Mouse (Mus musculus) layer of hippocampus, postnatal 10 days (tissue): ENCODE measurements around the gene Bcorl1. TPM values are rescaled to one million over a fixed set of nuclear protein-coding genes. Genes with fewer than 3 reads are reported as not detected.
"Not testable (repeated sequence)": the region's sequence is repeated elsewhere in the genome, so short reads cannot be mapped to it uniquely, and the experiment has no call there.

ENCODE experiments used
- DNase-seq, 2 experiments: peaks; one replicate each; pipeline ENCODE4 v3.0.0; 2021; ENCODE audit warnings: low spot score in 2 of 2
- total RNA-seq, 2 experiments: library from RNA; stranded (reverse); gene quantifications; 2 replicates each; pipeline ENCODE4 v1.2.3; 2021

Bcorl1 gene
- total RNA-seq, 2 experiments from 2014 or later, result 17.6 to 19.6 TPM

DNA sequence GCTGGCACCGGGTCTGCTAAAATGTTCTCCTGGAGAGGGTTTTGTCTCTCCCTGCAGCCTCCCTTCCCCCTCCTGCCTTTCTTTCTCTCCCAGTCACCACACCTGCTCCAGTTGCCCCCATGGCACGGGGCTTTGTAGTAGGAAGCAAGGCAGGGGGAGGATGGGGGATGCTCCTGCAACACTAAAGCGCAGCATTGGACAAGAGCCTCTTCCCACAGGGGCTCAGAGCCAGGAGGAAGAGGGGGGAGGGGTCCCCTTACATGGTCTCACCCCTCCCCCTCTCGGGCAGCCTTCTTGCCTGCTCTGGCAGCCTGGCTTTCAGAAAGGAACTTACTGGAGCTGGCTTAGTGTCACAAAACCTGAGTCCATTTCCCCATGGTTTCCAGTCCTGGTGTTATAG is 44.8 kb downstream of the Bcorl1 start:
- no peak for DNase-seq

DNA sequence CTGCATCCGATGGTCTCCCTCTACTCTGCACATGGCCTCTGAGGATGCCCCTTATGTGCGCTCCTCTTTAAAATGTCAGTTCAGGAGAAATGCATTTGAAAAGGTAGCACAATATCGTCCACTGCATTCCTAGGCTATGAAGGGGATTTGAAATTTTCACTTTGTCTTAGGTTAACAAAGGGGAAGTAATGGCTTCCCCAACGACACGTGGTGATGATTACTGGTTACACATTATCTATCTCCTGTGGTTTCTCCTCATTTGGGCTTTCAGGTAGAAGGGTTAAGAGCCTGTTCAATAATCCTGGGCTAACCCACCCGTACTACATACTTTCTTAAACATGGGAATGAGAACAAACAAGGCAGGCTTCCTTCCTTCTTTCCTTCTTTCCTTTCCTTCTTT is 48.2 kb downstream of the Bcorl1 start:
- DNase-seq, result no peak

DNA sequence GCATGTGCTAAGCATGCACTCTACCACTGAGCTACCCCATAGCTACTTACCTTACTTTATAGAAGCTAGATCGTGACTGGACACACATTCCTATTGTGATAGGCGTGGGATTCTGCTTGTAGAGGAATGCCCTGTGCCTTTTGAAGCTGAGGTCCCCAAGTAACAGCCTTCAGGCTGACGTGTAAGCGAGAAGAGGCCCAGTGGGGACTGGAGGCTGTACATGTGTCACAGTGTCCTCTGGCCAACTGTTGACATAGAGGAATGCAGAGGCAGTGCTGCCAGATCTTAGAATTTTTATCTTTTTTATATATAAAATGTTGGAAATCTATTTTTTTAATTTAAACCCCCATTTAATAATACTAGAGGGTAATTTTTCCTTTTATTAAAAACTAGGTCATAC is 58.8 kb downstream of the Bcorl1 start:
- DNase-seq, result no peak

DNA sequence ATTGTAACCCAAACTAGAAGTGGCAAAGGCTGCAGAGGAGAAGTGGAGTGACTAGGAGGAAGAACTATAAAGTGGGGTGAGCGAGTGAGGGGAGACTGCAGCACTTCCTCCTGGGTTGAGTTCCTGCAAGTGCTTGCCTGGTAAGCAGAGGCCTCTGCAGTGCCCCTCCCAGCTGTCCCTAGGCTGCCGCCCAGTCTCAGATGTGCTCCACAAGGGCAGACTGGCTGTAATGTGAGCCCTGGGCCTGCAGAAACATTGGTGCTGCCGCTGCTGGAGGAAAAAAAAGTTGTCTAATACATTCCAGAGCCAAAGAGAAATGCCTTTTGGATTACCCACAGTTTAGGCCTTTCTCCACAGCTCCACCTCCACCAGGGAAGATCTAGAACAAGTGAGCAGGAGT is 64.0 kb downstream of the Bcorl1 start:
- DNase-seq, result no peak

DNA sequence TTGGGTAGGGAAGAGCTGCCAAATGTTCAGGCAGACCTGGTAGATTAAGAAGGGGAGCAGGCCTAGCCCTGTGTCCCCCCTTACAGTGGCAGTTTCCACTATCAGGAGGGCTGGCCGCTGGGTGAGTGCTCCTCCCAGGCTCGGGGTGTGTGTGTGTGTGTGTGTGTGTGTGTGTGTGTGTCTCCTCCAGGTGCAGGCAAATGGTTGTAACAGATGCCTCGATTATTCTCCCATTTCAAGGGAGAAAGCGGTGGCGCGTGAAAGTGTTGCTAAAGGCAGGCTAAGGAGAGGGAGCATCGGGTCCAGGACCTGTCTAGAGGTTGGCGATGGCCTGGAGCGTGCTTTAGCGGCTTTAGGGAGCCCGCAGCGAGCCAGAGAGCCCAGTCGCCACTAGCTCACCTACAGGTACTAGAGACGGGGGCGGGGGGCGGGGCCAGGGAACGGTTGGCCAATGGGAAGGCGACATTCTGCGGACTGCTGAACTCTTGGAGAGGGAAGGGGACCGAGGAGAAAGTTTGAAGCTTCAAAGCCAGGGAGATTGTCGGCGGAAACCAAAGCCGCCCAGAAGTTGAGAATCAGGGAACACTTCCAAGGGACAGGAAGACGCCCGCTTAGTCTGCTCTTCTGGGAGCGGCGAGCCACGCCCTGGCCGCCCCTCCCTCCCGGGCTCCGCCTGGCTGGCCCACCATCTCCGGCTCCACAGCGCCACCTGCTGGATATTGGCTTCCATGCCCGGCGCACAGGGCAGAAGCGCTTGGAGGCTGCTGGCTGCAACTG is 68.6 kb downstream of the Bcorl1 start:
- peak; percentile 86 to 91 for DNase-seq

DNA sequence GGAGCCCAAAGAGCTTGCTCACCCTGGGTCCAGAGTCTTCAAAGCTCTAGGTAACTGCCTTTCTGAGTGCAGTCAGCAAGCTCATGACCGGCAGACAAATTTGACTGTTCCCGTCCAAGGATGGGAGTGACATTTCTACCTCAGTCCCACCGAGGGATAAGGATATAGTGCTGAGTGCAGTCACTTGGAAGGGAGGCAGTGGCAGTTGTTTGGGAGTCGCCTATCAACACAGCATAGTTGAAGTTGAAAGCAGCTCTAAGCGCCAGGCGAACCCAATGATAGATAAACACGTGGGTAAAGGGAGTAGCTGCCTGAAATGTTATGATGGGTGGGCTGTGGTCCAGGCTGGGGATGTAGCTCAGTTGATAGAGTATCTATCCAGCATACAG is 69.2 kb downstream of the Bcorl1 start:
- no peak for DNase-seq

DNA sequence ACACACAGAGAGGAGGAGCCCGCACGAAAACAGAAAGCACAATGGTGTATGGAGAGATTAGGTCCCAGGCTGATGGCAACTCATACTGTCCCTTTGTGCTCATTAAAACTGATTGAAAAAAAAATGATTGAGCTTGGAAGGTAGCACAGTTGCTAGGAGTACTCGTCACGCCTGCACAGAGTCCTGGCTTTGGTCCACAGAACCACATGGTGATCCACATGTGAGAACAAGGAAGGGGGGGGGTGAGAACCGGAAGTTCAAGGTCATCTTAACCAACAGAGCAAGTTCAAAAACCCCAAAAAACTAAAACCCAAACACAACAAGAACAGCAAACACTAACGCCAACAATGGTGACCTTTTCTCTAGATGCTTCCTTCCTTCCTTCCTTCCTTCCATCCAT is 71.5 kb downstream of the Bcorl1 start:
- DNase-seq, result no peak

DNA sequence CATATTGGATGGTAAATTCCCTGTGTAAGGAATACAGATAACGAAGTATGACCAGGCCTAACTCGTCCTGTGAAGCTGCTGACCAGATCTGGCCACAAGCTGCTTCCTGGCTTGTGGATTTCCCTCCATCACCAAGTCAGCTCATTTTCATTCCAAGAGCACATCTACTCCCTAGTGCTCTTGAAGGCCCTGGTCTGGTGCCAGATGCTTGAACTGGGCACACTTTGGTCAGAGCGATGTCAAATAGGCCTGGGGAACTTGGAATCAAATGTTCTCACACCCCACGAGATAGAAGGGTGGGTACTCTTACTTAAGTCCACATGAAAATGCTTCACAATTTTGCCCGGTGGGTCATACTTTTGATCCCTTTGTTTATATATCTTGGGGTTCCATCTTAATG is 73.1 kb downstream of the Bcorl1 start:
- no peak for DNase-seq

DNA sequence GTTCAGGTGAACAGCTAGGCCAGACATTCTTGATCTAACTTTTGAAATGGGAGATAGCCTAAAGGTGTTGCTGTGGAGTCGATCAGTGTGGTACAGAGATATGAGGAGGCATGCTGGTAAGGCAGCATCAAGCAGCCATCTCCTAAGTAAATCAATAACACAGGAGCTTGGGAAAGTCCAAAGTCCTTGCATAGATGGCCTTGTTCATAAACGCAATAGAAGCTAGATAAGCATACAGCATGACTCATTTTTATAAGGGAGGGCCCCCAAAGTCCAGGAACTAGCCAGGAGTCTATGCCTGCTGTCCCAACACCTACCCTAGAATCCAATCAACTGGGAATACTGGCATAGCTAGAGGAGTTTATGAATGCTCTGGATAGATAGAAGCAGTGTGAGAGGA is 77.3 kb downstream of the Bcorl1 start:
- no peak for DNase-seq

DNA sequence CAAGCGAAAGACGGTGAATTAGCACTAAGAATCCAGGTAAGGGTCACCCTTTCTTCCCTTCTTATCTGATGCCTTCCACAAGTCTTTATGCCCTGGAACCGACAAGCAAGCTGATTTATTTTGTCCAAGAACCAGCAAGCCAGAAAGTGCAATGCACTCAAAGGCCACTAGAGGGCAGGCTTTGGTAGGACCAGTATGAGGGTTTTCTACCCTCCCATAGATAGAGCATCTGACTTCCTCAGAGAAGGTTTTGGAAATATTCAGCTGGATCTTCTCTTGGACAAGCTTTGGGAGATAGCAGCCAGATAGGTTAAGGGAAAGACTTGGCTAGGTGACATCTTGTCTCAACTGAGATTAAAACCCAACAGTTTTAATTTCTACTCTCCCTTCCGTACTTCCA is 81.8 kb downstream of the Bcorl1 start:
- peak; percentile 59 to 68 for DNase-seq

DNA sequence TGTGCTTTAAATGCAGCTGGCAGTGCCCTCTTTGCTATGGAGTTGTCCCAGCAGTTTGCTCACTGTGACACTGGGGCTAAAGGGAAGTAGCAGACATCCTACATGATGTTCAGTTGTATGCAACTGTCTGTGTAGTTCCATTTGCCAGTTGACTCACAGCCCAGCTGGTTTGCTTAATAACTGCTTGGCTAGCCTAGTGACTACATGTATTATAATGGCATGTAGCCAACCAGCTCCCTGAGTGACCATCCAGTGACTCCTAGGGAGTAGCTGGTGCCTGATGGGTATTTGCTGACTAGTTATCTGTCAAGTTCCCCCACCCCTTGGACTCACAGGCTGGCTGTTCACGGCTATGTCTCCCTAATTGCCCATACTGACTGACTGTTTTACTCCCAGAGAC is 82.5 kb downstream of the Bcorl1 start:
- DNase-seq, result no peak

DNA sequence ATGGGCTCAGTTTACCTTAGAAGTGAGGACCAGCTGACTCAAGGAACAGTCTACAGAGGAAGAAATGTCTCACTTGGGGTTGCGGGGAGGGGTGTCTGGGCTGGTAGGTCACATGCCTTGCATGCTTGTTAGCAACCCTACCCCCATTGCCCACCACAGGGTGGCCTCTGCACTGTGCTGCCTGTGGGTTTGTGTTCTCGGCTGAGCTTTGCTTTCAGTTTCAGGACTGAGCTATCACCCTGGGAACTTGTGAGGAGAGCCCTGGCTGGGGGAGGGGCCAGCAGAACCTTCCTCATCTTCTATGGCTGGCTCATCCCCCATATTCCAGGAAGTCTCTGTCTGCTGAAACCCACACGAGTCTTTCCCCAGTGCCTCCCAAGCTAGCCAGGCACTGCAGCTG is 83.4 kb downstream of the Bcorl1 start:
- DNase-seq, result no peak

DNA sequence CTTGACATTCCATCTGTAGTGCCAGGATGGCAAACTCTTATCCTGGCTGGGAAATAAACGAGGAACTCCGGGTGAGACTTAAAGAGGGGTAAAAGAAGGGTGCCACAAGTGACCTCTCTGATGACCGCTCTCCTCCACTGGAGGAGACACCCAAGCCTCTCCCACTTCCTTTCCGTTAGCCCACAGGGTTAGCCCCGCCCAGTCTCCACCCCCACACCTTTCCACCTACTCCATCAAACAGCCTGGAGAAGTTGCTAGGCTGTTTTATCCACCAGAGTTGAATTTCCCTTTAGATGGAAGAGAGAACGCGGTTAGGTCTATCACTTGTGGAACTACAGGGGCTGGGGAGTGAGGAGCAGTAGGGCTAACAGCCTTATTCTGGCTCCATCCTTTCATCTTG is 84.1 kb downstream of the Bcorl1 start:
- no peak for DNase-seq

DNA sequence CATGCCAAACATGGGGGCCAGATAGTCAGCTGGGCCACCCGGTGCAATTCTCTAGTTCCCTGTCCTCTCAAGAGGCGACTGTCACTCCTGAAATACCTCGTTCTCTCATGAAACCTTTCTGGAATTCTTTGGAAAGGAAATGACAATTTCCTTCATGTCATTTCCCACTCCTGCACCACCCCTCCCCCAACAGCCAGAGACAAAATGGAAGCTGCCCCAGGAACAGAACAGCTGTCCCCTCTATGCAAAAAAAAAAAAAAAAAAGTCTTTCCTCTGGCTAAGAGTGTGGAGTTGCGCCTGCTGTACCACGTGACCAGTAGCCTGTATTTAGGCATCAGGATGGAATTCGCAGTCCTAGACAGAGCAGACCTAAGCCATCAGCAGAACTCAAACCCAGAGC is 87.1 kb downstream of the Bcorl1 start:
- DNase-seq, result no peak

DNA sequence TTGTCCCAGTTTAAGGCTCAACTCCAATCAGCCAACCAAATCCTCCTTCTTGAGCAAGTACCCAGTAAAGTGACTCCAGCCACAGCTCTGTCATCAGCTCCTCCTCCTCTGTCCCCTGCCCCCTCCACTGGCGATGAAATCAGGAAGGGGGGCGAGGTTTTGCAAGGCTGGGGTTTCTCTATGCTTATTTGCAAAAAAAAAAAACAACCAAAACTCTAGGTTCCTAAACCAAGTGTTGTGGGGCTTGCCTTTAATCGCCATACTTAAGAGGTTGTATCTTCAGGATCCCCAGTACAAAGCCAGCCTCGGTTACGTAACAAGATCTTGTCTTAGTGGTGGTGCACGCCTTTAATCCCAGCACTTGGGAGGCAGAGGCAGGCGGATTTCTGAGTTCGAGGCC is 87.5 kb downstream of the Bcorl1 start:
- DNase-seq, result no peak

DNA sequence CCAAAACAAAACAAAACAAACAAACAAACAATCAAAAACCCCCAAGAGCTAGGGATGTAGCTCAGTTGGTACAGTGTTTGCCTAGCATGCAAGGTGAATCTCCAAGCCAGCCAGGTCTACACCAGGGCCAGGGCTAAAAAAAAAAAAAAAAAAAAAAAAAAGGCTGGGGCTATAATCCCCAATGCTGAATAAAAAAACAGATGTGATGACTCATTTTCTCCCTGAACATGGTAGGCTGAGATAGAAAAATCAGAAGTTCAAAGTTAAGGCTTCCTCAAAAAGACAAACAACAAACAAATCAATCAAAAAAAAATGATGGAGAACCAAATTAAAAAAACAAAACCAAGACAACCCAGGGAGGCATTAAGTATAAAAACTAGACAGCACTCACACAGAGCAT is 87.9 kb downstream of the Bcorl1 start:
- no peak for DNase-seq

DNA sequence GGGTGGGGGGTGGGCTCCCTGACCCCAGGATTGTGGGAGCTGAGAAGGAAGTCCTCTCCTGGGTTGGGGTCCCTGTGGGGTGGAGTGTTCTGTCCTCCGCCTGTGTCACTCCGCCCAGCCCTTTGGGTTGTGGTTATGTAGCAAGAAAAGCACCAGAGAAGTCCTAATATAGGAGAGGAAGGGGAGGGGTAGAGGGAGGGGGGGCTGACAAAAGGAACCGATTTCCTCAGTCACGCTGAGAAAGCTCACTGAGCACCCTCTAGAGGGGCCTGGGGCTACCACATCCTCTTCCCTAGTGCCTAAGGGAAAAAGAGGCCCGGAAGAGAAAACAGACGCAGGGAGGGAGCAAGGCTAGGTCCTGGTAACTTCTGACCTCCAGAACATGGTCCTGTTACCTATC is 88.4 kb downstream of the Bcorl1 start:
- DNase-seq, result no peak

DNA sequence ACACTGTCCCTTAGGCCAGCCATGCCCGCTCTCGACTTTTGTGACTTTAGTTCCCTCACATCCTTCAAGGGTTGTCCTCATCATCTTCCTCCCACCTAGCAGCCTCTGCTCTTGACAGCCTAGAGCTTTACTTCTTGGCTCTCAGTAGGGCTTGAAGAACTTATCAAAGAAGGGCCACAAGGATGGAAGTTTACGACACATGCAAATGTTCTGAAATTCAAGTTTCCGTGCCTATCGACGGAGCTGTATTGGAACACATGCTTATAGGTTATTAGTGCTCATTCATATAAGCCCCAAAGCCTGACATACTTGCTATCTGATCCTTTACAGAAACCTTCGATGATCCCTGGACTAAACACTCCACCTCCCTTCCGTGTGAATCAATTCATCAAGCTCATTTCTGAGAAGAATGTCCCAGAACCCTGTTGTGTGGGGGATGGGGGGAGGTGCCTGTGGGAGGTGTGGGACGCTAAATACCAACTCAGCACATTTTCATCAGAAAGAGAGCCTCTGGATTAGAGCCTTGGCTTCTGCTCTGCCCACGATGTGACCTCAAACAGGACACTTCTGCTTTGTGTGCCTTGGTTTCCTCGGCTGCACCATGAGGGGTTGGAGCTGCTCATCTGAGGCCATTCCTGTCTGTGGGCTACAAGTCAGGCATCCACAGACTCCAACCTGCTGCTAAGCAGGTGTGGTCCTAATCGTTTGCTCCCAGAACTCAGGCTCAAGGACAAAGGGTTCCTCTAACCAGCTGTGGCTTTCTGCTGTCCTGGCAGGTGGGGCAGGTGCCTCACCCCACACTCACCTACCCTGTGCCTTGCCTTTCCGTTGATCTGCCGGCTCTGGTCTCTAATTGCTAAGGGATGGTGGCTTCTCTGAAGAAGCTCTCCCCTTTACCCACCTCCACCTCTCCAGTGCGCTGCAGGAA is 91.7 kb downstream of the Bcorl1 start:
- no peak for DNase-seq

DNA sequence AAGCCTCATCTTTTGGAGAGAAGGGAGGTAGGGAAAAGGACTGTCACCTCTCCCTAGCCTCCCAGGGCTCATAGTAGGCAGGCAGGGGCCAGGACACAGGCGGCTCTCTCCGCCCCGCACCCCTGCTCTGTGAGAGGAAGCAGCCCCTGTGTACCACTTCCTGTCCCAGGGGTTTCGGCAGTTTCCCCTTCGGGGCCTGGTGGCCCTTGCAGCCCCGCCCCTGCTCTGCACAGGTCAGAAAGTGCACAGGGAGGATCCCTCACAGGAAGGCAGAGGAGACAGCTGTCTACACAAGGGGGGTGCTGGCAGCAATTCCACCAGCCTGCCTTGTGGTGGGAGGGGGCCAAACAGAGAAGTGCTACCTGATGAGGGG is 92.4 kb downstream of the Bcorl1 start:
- no peak for DNase-seq

DNA sequence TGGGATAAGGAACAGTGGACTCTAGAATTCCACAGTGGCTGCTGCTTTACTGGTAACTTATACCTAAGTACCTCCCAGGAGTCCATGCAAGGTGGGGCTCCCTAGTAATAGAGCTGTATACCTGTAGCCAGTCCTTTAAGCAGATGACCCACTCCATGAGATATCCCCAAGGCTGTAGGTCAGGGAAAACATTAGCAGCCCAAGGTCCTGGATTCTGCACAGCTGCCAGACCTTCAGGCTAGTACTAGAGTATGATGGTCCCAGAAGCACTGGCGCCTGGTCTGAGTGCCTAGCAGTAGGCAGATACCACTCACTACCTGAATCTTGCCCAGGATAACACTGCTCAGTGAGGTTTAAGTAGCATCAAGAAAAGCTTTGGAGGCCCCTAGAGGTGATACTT is 93.1 kb downstream of the Bcorl1 start:
- DNase-seq, result no peak

DNA sequence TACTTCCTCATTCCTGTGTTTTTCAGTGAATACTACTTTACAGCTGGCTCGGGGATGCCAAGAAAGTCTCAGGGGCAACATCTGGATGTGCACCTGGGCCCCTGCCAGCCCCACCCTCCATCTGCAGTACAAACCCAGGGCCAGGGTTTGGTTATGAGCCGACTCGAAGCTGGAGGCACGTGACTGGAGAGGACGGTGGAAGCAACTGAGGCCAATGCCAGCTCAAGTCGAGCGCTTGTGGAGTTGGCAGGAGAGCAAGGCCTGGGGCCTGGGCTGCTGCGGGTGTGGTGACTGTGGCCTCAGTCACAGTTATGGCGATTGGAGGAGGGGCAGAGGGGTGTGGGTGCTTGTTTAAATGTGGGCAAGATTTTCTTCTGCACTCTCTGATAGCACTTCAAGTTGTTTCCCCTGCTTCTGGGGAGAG is 94.3 kb downstream of the Bcorl1 start:
- no peak for DNase-seq

DNA sequence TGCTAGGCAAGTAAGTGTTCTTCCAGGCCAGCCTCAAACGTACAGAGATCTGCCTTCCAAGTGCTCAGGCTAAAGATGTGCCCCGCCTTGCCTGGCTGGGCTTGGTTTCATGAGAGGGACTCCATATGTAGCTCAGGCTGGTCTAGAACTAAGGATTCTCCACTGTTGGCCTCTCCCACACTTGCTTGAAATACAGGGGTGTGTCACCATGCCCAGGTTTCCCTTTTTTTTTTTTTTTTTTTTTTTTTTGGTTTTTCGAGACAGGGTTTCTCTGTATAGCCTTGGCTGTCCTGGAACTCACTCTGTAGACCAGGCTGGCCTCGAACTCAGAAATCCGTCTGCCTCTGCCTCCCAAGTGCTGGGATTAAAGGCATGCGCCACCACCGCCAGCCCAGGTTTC is 94.9 kb downstream of the Bcorl1 start:
- not testable (repeated sequence) for DNase-seq

DNA sequence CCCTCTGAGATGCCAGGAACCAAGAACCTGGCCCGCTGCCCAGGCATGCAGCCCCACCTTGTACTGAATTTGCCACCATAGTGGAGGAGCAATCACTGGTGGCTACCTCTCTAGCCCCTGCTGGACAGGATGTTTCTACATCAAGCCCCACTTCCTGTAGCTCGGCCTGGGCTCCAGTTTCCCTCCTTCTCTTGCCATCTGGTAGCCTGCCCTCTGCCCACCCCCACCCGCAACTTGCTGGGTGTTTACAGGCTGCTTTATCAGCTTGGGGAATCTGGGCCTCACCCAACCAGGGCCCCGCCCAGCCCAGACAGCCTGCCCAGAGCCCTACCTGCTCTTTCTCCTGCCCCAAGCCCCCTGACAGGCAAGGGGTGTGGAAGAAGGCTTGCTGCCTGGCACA is 97.9 kb downstream of the Bcorl1 start:
- DNase-seq, result no peak
